Mouse (Mus musculus): Measurements from ENCODE around the gene Elof1.

Elof1 gene

DNA sequence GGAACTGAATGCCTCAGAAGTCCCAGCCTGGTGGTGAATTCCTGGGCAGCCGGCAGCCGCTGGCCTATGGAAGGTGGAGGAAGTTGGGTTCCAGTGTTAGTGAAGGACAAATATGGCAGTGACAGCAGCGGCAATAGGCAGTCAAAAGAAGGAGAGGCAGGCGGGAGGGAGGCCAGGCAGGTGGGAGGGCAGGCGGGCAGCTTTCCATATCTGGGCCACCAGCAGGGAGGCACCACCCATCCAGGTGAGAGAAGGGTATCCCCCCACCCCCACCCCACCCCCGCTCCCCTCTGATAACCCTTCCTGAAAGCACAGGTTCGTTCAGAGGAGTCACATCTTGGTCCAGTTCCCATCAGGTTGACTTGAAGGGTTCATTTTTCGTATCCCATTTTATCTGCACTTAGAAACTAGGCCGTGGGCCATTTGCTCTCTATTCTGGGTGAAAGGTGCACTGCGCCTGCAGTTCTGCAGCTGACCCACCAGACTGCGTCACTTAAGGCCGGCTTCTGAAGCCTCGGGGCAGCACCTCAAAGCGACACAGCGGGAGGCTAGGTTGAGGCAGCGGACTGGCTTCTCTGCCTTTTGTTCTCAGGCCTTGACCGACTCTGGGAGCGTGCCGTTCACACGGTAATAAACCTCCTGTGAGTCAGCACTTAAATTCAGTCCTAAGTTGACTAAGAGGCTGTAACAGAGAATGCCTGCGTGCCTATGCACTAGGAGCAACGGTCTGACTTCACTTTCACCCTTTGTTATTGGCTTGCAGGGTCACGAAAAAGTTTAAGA, 20.0 kb upstream of the Elof1 start:
- no peak for DNase-seq (ENCODE audit: low read depth, low spot score)

DNA sequence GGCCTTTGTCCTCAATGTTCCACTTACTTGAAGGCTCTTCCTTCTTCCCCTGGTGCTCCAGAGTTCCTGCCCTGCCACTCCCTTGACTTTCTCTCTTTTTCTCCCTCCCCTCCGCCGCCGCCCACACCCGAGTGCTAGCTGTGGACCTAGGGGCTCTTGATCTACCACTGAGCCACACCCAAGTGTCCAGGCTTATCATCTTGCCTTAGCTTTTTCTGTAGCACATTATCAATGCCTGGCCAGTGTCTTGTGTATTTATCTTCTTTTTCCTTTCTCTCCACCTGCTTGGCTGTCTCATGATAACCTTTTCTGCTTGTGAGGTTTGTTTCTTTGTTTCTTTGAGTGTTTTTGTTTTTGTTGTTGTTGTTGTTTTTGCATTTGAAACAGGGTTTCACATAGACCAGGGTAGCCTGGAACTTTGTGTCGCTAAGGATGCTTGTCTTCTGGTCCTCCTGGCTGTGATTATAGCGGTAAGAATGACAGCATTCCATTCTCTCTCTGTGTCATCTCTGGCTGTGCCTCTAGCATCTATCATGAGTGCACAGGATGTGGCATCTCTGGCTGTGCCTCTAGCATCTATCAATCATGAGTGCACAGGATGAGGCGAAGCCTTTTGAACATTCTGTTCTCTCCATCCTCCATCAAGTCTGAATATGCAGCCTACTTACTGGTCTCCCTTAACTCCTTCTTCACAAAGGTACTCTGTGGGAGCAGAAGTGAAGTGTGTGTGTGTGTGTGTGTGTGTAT, 18.8 kb upstream of the Elof1 start, which contains the start of gene Acp5:
TSS of gene Acp5 (minus strand) at position 68 of the 747 bp plus-strand sequence.
- DNase-seq (ENCODE audit: low read depth, low spot score): no peak

DNA sequence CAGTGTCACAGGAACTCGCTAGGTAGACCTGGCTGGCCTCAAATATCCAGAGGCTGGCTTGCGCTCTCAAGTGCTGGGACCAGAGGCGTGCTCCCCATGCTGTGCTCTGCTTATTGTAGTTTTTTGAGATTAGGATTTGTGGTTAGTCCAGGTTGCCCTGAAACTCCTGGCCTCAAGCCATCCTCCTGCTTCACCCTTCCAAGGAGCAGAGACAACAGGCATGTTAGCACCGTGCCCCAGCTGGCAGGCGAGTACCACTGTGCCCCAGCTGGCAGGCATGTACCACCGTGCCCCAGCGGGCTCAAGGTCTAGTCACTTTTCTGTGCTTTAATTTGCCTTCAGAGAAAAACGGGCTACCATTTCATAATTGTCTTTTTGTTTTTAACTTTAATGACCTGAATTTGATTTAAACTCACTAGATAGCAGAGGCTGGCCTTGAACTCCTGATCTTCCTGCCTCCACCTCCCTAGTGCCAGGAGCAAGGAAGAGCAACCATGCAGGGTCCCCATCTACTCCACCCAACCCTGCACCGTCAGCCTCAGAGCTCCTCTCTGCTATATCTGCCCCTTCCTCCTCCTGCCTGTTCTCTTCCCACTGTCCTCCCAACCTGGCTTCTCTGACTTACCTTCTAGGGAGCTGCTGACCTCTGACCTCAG, 18.1 kb upstream of the Elof1 start:
- DNase-seq (ENCODE audit: low read depth, low spot score): no peak

GRCm38 (mm10) chr9:22134246-22134890, 17.4 kb upstream of the Elof1 start:
- no peak for DNase-seq (ENCODE audit: low read depth, low spot score)

DNA sequence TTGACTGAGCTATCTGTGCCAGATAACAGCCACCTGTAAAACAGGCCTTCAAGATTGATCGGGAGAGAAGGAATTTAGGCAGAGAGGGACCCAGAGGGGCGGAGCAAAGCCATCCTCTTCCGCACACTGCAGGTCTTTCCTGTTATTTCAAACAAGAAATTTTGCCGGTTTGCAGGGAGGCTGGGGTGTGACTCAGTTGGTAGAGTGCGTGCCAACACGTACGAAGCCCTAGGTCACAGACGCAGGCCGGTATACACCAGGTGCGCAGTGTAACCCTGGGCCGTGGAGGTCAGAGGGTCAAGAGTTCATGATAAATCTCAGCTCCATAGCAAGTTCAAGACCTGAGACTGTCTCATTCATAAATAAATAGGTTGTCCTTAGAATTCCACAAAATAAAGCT, 15.2 kb upstream of the Elof1 start:
- DNase-seq (ENCODE audit: low read depth, low spot score): no peak

- DNase-seq (ENCODE audit: low read depth, low spot score): no peak
Observed at GRCm38 (mm10) chr9:22131226-22131981, 14.4 kb upstream of the Elof1 start.

- DNase-seq (ENCODE audit: low read depth, low spot score): no peak
Observed at GRCm38 (mm10) chr9:22125246-22126027, 8.5 kb upstream of the Elof1 start.

GRCm38 (mm10) chr9:22124169-22124568, 7.2 kb upstream of the Elof1 start:
- no peak for DNase-seq (ENCODE audit: low read depth, low spot score)

- no peak for DNase-seq (ENCODE audit: low read depth, low spot score)
Observed at GRCm38 (mm10) chr9:22123069-22123609, 6.2 kb upstream of the Elof1 start.

- no peak for DNase-seq (ENCODE audit: low read depth, low spot score)
Observed at GRCm38 (mm10) chr9:22122005-22122404, 5.0 kb upstream of the Elof1 start.

DNA sequence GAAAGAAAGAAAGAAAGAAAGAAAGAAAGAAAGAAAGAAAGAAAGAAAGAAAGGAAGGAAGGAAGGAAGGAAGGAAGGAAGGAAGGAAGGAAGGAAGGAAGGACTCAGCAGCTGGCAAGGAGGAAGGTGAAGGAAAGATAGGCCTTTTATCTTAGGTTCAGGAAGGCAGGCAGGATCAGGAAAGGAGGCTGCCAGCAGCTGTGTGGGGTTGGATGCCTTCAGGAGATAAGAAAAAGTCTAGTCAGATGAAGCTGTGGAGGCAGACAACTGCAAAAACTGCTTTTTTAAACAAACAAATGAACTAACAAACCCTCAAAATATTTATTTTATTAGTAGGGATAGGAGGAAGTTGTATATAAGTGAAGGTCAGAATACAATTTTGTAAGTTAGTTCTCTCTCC, 4.6 kb upstream of the Elof1 start:
- DNase-seq (ENCODE audit: low read depth, low spot score): no peak

GRCm38 (mm10) chr9:22119543-22119942, 2.6 kb upstream of the Elof1 start:
- DNase-seq (ENCODE audit: low read depth, low spot score): no peak

- DNase-seq (ENCODE audit: low read depth, low spot score): no peak
Observed at GRCm38 (mm10) chr9:22117754-22118456, 933 bp upstream of the Elof1 start.

- no peak for DNase-seq (ENCODE audit: low read depth, low spot score)
Observed at GRCm38 (mm10) chr9:22116086-22116485, 886 bp downstream of the Elof1 start.

GRCm38 (mm10) chr9:22115635-22116034, 1.3 kb downstream of the Elof1 start:
- DNase-seq (ENCODE audit: low read depth, low spot score): no peak

GRCm38 (mm10) chr9:22108194-22108593, 8.8 kb downstream of the Elof1 start:
- no peak for DNase-seq (ENCODE audit: low read depth, low spot score)

GRCm38 (mm10) chr9:22099922-22100321, 17.1 kb downstream of the Elof1 start:
- DNase-seq (ENCODE audit: low read depth, low spot score): no peak

DNA sequence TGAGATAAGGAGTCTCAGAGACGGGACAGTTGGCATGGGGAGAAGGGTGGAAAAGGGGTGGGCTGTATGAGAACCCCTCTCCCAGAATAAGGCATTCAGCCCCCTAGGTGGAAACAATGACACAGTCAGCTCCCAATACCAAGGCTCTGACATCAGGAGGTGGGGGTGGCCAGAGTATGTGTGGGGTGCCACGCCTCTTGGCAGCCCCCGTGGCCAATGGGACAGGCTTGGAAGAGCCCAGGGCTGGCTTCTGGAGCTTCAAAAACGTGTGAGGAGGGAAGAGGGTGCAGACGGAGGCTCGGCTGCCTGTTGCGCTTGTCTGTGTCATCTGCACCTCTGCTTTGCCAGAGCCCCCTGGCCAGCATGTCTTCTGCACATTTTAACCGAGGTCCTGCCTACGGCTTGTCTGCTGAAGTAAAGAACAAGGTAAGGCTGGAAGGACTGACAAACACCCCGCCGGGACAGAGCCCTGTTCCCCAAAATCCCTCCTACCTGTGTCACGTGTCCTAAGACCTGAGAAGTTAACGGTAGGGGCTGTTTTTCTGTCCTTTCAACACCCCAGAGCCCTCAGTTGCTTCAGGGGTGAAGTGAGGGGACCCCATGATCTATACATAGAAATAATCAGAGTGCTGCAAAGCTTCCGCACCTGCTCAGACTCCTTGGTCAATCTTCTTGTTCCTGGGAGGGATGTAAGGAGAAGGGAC, 17.8 kb downstream of the Elof1 start, which contains the start of gene Cnn1:
TSS of gene Cnn1 (plus strand) at position 224 of the 704 bp plus-strand sequence.
- DNase-seq (ENCODE audit: low read depth, low spot score): no peak

GRCm38 (mm10) chr9:22095854-22096307, 21.1 kb downstream of the Elof1 start:
- DNase-seq (ENCODE audit: low read depth, low spot score): no peak
